ENCODE assay signal across 9 mouse cellular contexts in the genomic region with DNA sequence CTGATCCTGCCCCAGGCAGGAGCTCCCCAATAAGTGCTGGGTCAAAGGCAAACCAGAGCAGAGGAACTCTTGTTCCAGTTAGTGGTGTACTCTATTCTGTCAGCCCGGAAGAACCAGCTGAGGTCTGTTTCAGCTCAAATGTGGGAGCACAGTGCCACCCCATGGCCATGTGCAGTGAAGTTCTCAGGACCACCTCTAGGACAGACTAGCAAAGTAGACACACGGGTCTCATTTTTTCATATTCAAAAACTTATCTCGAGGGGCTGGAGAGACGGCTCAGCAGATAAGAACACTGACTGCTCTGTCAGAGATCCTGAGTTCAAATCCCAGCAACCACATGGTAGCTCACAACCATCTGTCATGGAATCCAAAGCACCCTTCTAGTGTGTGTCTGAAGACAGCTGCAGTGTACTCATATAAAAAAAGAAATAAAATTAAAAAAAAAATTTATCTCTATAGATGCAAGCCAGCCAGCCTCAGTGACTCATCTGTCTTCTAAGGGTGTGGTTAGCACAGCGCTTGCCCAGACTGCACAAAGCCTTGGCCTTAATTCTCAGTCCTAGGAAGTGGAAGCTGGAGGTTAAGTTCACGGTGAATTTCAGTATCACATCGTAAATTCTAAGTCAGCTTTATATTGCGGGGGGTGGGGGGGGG. TPM values are rescaled to one million over a fixed set of nuclear protein-coding genes. Genes with fewer than 3 reads are reported as not detected.
DNase-seq lines count a peak whose midpoint lies in the region; ATAC-seq and TF ChIP-seq lines count a peak whose summit lies in the region.
"Had no signal": no experiment of that assay in that cellular context is flagged by ENCODE, and none has a peak within 500 bp of the region (broad histone marks: within the 10 kb centered on the region; RNA-seq: fewer than 3 reads in every experiment).

No protein-coding gene starts in this region.

- TF ChIP-seq EP300 in CH12.LX (IDR thresholded peaks at IDR 0.05; ENCODE audit: low read length), result no peak

- no peak overlapping the region for H3K4me2 ChIP-seq in CH12.LX (ENCODE audit: insufficient read depth, low read depth, poor library complexity, severe bottlenecking)
- no peak overlapping the region for H3K4me2 ChIP-seq in lung, embryonic 14.5 days

- no peak overlapping the region for H3K4me3 ChIP-seq in CH12.LX (replicated peaks in 1 of 3; ENCODE audit: low read depth in 2 of 3, low read length in 2 of 3, poor library complexity in 1 of 3)
- H3K4me3 ChIP-seq in lung, embryonic 14.5 days (ENCODE audit: low read depth, low read length), result no peak overlapping the region
- no peak overlapping the region for H3K4me3 ChIP-seq in olfactory bulb, adult 2 months (ENCODE audit: insufficient read depth, low read depth, low read length)

- 0 out of 2 replicates have a peak, but pooled peaks have one; percentile 45 for ATAC-seq in lung, embryonic 14.5 days (ENCODE audit: insufficient read depth)

- H3K27me3 ChIP-seq in CH12.LX (replicated peaks), result peaks cover 26% of the 10 kb centered on the region
- peaks cover 10% of the 10 kb centered on the region; the same call in 1 of the 2 replicates for H3K27me3 ChIP-seq in lung, embryonic 14.5 days (ENCODE audit: insufficient read depth, low read length)

- peaks cover 8 to 15% of the 10 kb centered on the region in 2 experiments; a peak in 3 of 4 replicates for H3K4me1 ChIP-seq in CH12.LX (ENCODE audit: control insufficient read depth in 1 of 2, insufficient read depth in 2 of 2)
- H3K4me1 ChIP-seq in lung, embryonic 14.5 days (ENCODE audit: insufficient read depth), result no peaks in the 10 kb centered on the region
- peaks cover 5% of the 10 kb centered on the region for H3K4me1 ChIP-seq in olfactory bulb, adult 2 months (ENCODE audit: control insufficient read depth, insufficient read depth, low read length)

- TF ChIP-seq RAD21 in CH12.LX (IDR thresholded peaks at IDR 0.05; ENCODE audit: low read depth, low read length), result peak; percentile 86

- peak; percentile 70 for DNase-seq in CH12.LX (ENCODE audit: extremely low read depth)
- DNase-seq in adrenal gland, adult 2 months, result peak; percentile 75
- peak; percentile 79 for DNase-seq in embryo, embryonic 11 days
- DNase-seq in heart, adult 9 months (ENCODE audit: low spot score in 2 of 2), result peak; percentile 55 to 70
- peak; percentile 83 to 87 for DNase-seq in kidney, postnatal 4 days
- peak; percentile 88 for DNase-seq in lung, embryonic 14.5 days
- peak; percentile 76 to 80 for DNase-seq in thymus, postnatal 36 days

- H3K9me3 ChIP-seq in CH12.LX (replicated peaks; ENCODE audit: low read length), result peaks cover 3% of the 10 kb centered on the region
- H3K9me3 ChIP-seq in lung, embryonic 14.5 days (ENCODE audit: low read depth, low read length), result no peaks in the 10 kb centered on the region

- TF ChIP-seq CTCF in CH12.LX (conservative IDR thresholded peaks at IDR 0.05 in 1 of 2, IDR thresholded peaks at IDR 0.05 in 1 of 2; ENCODE audit: low read depth in 2 of 2, low read length in 2 of 2), result peak; percentile 50 to 89; a peak in 3 of 4 replicates
- peak; percentile 88 for TF ChIP-seq CTCF in lung, embryonic 14.5 days (IDR thresholded peaks at IDR 0.05; ENCODE audit: low read depth)
- TF ChIP-seq CTCF in olfactory bulb, adult 2 months (IDR thresholded peaks at IDR 0.05; ENCODE audit: insufficient read depth, low read depth, low read length), result peak; percentile 52

- H3K27ac ChIP-seq in CH12.LX (ENCODE audit: insufficient read depth, low read depth), result no peak overlapping the region
- no peak overlapping the region for H3K27ac ChIP-seq in lung, embryonic 14.5 days (ENCODE audit: low read depth)
- H3K27ac ChIP-seq in olfactory bulb, adult 2 months (ENCODE audit: insufficient read depth, low read depth, low read length), result no peak overlapping the region

- 0 out of 2 replicates have a peak, but pooled peaks cover 8% of the 10 kb centered on the region for H3K79me2 ChIP-seq in CH12.LX (replicated peaks; ENCODE audit: control insufficient read depth, extremely low read depth, insufficient read depth, poor library complexity, severe bottlenecking)

- TF ChIP-seq POLR2A in CH12.LX (IDR thresholded peaks at IDR 0.05; ENCODE audit: low read depth, low read length), result no peak
- TF ChIP-seq POLR2A in olfactory bulb, adult 2 months (IDR thresholded peaks at IDR 0.05; ENCODE audit: insufficient read depth, low read depth, low read length), result no peak

- in situ Hi-C loops in CH12.LX (cut with MboI; ENCODE audit: low pct_ligation_motif_present, low pct_unique_long_range_greater_than_20kb, low sequenced_read_pairs), result no loop called here

- peaks cover 13 to 19% of the 10 kb centered on the region in 2 experiments for H3K36me3 ChIP-seq in CH12.LX (replicated peaks in 1 of 2; ENCODE audit: control insufficient read depth in 1 of 2, insufficient read depth in 1 of 2, low read length in 1 of 2)
- peaks cover 15% of the 10 kb centered on the region for H3K36me3 ChIP-seq in lung, embryonic 14.5 days (ENCODE audit: insufficient read depth)

- WGBS in lung, embryonic 14.5 days, result 32% methylated on average over 8 of the region's 8 CpGs
- WGBS in olfactory bulb, adult 2 months, result 43% methylated on average over 8 of the region's 8 CpGs

- no peak overlapping the region for H3K9ac ChIP-seq in CH12.LX (ENCODE audit: insufficient read depth, low read depth)
- H3K9ac ChIP-seq in lung, embryonic 14.5 days, result no peak overlapping the region

- dilution Hi-C loops in CH12.LX (cut with MboI; ENCODE audit: extremely low pct_ligation_motif_present, extremely low pct_unique_long_range_greater_than_20kb, low sequenced_read_pairs), result no loop called here

TF ChIP-seq in CH12.LX, 34 proteins besides CTCF, POLR2A, EP300 and RAD21 (continues in another document):
- TF ChIP-seq SIN3A (IDR thresholded peaks at IDR 0.05; ENCODE audit: low read length) (peak; percentile 53; the same call in 1 of the 2 replicates), MXI1 (IDR thresholded peaks at IDR 0.05; ENCODE audit: low read depth, low read length) (no peak), ETS1 (conservative IDR thresholded peaks at IDR 0.05; ENCODE audit: low read depth, low read length) (no peak), USF2 (conservative IDR thresholded peaks at IDR 0.05; ENCODE audit: low read depth, low read length) (no peak), ELF1 (IDR thresholded peaks at IDR 0.05; ENCODE audit: low read depth, low read length) (peak; percentile 79), KAT2A (IDR thresholded peaks at IDR 0.05; ENCODE audit: insufficient replicate concordance, low read length) (no peak), BHLHE40 (IDR thresholded peaks at IDR 0.05; ENCODE audit: low read depth, low read length) (no peak), GABPA (IDR thresholded peaks at IDR 0.05; ENCODE audit: insufficient replicate concordance, low read depth, low read length) (no peak), HCFC1 (IDR thresholded peaks at IDR 0.05; ENCODE audit: low read depth, low read length) (no peak), IRF4 (IDR thresholded peaks at IDR 0.05; ENCODE audit: low read depth, low read length) (peak; percentile 30; the same call in 1 of the 2 replicates), TBP (conservative IDR thresholded peaks at IDR 0.05; ENCODE audit: low read depth, low read length) (no peak), PAX5 (IDR thresholded peaks at IDR 0.05; ENCODE audit: low read length) (no peak), SMC3 (IDR thresholded peaks at IDR 0.05; ENCODE audit: low read depth, low read length) (peak; percentile 73), POLR2AphosphoS2 (IDR thresholded peaks at IDR 0.05; ENCODE audit: low read depth, low read length) (peak; percentile 90)

RNA-seq across cellular contexts. Expression of gene Arid3c, which starts 6.8 kb away (rescaled TPM):
- total RNA-seq in CH12.LX (2012; rRNA removed) (not detected in 2 replicates), CH12.LX (2014; rRNA removed) (not detected in 2 replicates)
- not detected in 2 replicates for polyA plus RNA-seq in CH12.LX (2012; ENCODE audit: insufficient read length, low read depth)
- total RNA-seq in adrenal gland, adult 2 months (2021), result not detected
- polyA plus RNA-seq in adrenal gland, adult 2 months (2012; rRNA removed), result not detected in 2 replicates
- not detected in 2 replicates for polyA plus RNA-seq in lung, embryonic 14.5 days (2014; fragmentation: Nextera tagmentation; extraction: Ambion mirVana)
- polyA plus RNA-seq in olfactory bulb, adult 2 months (2012; ENCODE audit: insufficient read depth, insufficient read length, low replicate concordance, missing spikeins), result not detected in 2 replicates
- polyA plus RNA-seq: heart, embryonic 14.5 days had no signal

RNA-seq across cellular contexts. Expression of gene Dctn3, which starts 14.8 kb away (rescaled TPM):
- total RNA-seq in CH12.LX (2012; rRNA removed) (130 and 133 TPM in 2 replicates), CH12.LX (2014; rRNA removed) (112 and 125 TPM in 2 replicates)
- 90.5 and 117 TPM in 2 replicates for polyA plus RNA-seq in CH12.LX (2012; ENCODE audit: insufficient read length, low read depth)
- 100 to 1,000 TPM; 105 to 128 TPM for total RNA-seq in adrenal gland, adult 2 months (2021)
- polyA plus RNA-seq in adrenal gland, adult 2 months (2012; rRNA removed), result 51.7 and 60.7 TPM in 2 replicates
- polyA plus RNA-seq in lung, embryonic 14.5 days (2014; fragmentation: Nextera tagmentation; extraction: Ambion mirVana), result 103 and 106 TPM in 2 replicates
- polyA plus RNA-seq in olfactory bulb, adult 2 months (2012; ENCODE audit: insufficient read depth, insufficient read length, low replicate concordance, missing spikeins), result not detected in 2 replicates

RNA-seq across cellular contexts. Expression of gene Galt, which starts 17.3 kb away (rescaled TPM):
- total RNA-seq in CH12.LX (2012; rRNA removed), result 18.6 and 19.1 TPM in 2 replicates
- 23.0 and 23.2 TPM in 2 replicates for total RNA-seq in CH12.LX (2014; rRNA removed)
- polyA plus RNA-seq in CH12.LX (2012; ENCODE audit: insufficient read length, low read depth), result 16.6 and 22.9 TPM in 2 replicates
- 10 to 100 TPM; 42.9 to 43.3 TPM for total RNA-seq in adrenal gland, adult 2 months (2021)
- 113 and 117 TPM in 2 replicates for polyA plus RNA-seq in adrenal gland, adult 2 months (2012; rRNA removed)
- polyA plus RNA-seq in lung, embryonic 14.5 days (2014; fragmentation: Nextera tagmentation; extraction: Ambion mirVana), result 25.6 and 26.9 TPM in 2 replicates
- polyA plus RNA-seq in olfactory bulb, adult 2 months (2012; ENCODE audit: insufficient read depth, insufficient read length, low replicate concordance, missing spikeins), result not detected in 2 replicates

RNA-seq across cellular contexts. Expression of gene Sigmar1, which starts 18.2 kb away (rescaled TPM):
- total RNA-seq in CH12.LX (2012; rRNA removed) (60.7 and 70.2 TPM in 2 replicates), CH12.LX (2014; rRNA removed) (19.8 and 26.4 TPM in 2 replicates)
- 89.4 and 97.5 TPM in 2 replicates for polyA plus RNA-seq in CH12.LX (2012; ENCODE audit: insufficient read length, low read depth)
- 10 to 100 TPM; 83.8 to 86.7 TPM for total RNA-seq in adrenal gland, adult 2 months (2021)
- 139 and 145 TPM in 2 replicates for polyA plus RNA-seq in adrenal gland, adult 2 months (2012; rRNA removed)
- 82.5 and 94.6 TPM in 2 replicates for polyA plus RNA-seq in lung, embryonic 14.5 days (2014; fragmentation: Nextera tagmentation; extraction: Ambion mirVana)
- polyA plus RNA-seq in olfactory bulb, adult 2 months (2012; ENCODE audit: insufficient read depth, insufficient read length, low replicate concordance, missing spikeins), result not detected in 2 replicates

RNA-seq across cellular contexts. Expression of gene Rpp25l, which starts 24.4 kb away (rescaled TPM):
- total RNA-seq in CH12.LX (2012; rRNA removed) (65.3 and 84.1 TPM in 2 replicates), CH12.LX (2014; rRNA removed) (62.8 and 72.8 TPM in 2 replicates)
- polyA plus RNA-seq in CH12.LX (2012; ENCODE audit: insufficient read length, low read depth), result 48.1 and 48.5 TPM in 2 replicates
- total RNA-seq in adrenal gland, adult 2 months (2021), result 10 to 100 TPM; 31.0 to 38.6 TPM
- polyA plus RNA-seq in adrenal gland, adult 2 months (2012; rRNA removed), result 61.9 and 70.1 TPM in 2 replicates
- polyA plus RNA-seq in lung, embryonic 14.5 days (2014; fragmentation: Nextera tagmentation; extraction: Ambion mirVana), result 87.1 and 90.3 TPM in 2 replicates
- polyA plus RNA-seq in olfactory bulb, adult 2 months (2012; ENCODE audit: insufficient read depth, insufficient read length, low replicate concordance, missing spikeins), result not detected in 2 replicates

Comparison
In these comparisons a context has a peak if more than half of its experiments do, and no peak if none do; other contexts are left out.
1. RNA of gene Dctn3, which starts 14.8 kb away (polyA plus RNA-seq): 103 to 106 TPM in lung, embryonic 14.5 days, 90.5 to 117 TPM in CH12.LX and 51.7 to 60.7 TPM in adrenal gland, adult 2 months; not detected in olfactory bulb, adult 2 months; every median in the first group is over 10 times any median in the second.
2. Peak in every context shown above with its lines, with median percentiles within 50 percentile points of each other: DNase-seq and CTCF ChIP-seq.